Mouse (Mus musculus): Measurements from ENCODE around the gene Igflr1.

Gene Igflr1

DNA sequence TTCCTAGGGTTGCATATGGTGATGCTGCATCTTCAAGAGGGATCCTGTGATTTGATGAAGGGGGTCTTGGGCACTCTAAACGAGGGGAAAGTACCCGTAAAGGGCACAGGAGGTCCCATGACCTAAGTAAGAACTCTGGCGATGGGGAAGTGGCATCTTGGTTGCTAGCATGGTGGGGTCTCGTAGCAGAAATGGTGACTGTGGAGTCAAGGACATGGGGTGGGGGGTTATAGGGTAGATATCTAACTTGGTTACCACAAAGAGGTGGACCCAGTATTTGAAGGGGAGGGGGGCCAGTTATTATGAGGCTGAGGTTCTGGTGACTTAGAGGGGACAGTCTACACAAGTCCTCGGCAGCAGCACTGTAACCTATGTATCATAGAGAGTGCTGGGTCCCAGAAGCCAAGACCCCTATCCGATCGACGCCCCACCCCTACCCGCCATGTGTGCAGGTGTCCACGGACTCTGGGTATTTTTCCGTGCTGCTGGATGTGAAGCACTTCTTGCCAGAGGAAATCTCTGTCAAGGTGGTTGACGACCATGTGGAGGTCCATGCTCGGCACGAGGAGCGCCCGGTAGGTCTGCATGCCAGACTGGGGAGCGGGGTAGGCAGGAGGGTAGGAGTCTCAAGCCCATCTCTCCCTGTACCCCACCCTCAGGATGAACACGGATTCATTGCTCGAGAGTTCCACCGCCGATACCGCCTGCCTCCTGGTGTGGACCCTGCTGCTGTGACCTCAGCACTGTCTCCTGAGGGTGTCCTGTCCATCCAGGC is 11.2 kb upstream of the Igflr1 start:
- no peak for DNase-seq

DNA sequence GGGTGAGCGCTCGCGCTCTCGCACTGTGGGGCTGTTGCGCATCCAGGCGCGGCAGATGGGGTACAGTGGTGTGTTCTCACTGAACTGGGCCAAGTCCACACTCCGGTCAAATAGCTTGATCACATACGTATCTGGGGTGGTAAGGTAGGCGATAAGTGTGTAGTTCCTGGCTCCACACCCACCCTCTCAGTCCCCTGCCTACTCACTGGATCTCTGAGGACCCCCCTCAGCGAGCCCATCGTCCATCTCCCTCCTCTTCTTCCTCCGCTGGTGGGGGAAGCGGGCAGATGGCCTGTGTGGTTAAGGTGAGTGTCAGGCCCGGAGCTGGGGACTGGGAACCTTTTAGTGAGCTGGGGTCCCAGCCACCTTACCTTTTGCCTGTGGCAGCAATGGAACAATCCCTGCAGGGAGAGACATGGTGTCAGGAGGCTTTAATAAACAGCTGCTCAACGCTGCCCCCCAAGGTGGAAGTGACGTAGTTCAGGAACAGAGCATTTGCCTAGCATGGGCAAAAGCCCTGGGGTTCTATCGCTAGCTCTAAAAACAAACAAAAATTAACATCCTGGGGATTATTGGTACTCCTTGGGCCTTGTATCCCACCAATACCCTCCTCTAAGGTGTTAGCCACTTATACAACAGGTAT is 8.2 kb upstream of the Igflr1 start:
- DNase-seq: no peak

DNA sequence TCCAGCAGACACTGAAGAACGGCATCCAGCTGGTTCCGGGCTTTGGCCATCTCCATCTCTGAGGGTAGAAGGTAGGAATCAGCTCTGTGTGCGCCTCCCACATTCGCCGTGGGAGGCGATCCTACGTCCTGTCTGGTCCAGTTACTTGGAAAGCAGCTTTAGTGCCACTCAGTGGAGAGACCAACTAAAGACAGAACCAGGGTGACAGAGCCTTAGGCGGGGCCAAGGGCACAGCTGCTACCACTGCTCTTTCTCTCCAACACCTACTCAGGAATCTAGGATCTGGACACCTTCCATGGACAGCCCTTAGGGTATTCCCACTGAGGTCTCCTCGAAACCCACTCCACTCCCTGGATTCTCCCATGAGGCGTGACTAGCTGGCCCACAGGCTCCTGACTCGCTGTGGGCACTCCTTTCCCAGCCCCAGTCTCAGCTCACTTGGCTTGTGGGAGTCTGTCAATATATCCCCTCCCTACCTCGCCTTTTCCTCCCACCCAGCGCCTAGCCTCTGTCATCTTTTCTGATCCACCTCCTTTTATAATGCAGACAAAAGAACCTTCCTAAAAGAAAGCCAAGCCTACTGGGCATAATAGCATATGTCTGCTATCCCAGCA is 7.2 kb upstream of the Igflr1 start:
- DNase-seq: no peak

DNA sequence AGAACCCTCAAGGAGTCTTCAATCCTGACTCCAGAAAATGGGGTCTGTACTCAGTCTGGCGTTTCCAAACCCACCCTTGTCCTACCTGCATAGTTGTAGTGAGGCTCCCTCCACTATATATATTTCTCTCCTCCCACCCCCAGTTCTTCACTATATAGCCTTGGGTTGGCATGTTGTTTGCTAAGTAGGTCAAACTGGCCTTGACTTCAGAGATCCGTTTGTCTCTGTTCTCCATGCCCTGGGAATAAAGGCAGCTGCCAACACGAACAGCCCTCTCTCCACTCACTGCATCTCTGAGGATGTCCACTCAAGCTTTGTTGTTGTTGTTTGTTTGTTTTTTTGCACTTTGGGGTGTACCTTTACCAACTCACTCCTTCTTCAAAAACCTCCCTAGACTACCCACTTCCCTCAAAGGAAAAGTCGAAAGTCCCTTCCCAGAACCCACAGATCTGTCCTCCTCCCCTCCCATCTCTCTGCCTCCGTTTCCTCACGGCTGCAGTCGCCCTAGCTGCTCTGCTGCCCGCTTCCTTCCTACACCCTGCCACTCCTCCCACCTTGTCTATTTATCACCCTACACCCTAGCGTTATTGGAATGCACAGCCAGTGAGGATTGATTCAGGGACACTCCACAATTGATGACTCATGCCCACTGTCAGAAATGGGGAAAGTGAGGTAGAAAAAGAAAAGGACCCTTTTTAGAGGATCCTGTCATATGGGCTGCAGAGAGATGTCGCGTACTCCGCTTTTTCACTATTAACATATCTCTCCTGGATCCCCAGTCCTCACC is 6.4 kb upstream of the Igflr1 start:
- DNase-seq: no peak

DNA sequence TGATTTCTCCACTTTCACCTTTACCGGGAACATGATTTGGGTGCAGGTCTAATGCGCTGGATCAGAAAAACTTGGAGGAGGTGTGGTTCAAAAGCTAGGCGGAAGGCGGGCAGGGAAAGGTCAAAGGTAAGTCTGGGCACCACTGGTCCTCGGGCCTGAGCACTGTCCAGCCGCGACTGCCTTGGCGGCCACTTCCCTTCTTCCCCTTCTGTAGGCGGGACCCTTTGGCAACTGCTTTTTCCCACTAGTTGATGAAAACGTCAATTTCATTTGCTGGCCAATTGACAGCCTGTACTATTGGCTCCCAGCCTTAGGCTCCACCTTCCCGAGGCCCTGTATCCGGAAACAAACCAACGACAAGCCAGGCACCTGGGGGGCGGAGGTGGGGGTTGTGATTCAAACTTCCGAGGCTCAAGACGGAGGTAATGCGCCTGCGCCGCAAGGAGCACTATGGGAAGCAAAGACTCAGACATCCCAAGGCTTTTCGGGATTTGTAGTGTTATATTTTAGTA is 5.7 kb upstream of the Igflr1 start, which contains the start of gene Lin37:
TSS of gene Lin37 (minus strand) at position 396 of the 512 bp plus-strand sequence.
- peak; percentile 93 for DNase-seq

DNA sequence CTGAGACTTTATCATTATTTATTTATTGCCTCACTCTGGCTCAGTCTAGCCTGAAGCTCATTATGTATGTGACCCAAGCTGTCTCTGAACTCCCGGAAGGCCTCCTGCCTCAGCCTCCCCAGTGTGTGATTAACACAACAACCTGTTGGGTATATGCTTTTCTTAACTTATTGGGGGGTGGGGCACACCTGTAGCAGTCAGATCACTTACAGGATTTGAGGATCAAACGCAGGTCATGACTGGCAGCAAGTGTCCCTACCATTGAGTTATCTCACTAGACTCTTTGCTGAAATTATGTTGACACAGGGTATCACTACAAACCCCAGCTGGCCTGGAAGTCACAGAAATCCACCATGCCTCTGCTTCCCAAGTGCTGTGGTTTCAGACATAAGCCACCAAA is 4.9 kb upstream of the Igflr1 start:
- no peak for DNase-seq

DNA sequence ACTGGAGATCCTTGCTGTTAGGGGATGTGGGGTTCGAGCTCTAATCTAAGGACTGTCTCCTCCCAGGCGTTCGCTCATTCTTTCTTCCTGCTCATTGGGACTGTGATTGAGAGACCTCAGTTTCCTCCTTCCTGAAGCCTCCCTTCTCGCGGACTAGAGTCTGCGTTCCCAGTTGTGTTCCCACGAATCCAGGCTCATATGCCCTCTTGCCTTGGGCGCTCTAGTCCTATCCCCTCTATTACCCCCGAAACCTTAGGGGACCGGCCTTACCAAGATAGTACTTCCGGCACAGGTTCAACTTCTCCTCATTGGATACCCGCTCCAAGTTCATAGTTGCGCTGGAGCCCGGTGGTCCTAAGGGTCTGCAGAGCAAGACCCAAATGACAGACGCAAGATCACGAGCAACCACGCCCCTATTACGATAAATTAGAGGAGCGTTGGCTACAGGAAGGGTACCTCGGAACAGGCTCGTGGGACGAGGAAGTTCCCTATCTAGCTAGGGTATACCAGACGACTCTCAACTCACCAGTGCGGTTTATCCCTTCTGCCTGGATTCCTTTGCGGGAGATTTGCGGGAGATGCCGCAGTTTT is 2.6 kb upstream of the Igflr1 start:
- no peak for DNase-seq

DNA sequence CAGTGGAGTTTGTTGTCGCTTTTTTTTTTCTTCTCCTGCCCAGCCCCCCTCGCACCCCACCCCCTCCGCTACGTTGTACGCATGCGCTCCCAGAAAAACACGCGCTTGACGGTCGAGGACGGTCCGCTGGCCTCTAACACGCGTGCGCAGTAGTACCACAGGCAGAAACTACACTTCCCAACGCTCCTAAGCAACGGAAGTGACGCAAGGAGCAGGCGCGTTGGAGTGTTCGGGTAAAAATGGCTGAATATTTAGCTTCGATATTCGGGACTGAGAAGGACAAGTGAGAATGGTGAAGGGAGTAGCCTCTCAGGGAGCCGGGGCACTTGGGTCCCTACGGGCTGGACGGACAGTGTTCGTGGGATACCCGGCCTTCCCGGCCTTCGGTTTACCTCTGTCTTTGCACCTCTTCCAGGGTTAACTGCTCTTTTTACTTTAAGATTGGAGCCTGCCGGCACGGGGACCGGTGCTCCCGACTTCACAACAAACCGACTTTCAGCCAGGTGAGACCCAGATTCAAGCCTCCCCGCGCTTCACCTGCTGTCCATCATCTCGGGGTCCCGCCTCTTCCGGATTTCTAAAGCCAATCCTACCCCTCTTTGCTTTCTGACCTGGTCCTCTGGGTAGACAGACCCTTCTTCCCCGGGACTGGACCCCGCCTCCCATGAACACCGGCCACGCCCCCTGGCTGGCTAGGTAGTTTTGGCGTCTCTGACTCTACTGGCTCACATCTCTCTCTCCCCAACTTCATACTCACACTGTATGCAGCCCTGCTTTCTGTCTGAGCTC is 1.9 kb upstream of the Igflr1 start, which contains the start of the genes U2af1l4, Gm49396 and Psenen:
TSS of gene U2af1l4 (plus strand) at position 185 of the 789 bp plus-strand sequence.
TSS of gene Gm49396 (plus strand) at position 228 of the 789 bp plus-strand sequence.
TSS of gene Psenen (minus strand) at position 511 of the 789 bp plus-strand sequence.
- DNase-seq: peak; percentile 96

DNA sequence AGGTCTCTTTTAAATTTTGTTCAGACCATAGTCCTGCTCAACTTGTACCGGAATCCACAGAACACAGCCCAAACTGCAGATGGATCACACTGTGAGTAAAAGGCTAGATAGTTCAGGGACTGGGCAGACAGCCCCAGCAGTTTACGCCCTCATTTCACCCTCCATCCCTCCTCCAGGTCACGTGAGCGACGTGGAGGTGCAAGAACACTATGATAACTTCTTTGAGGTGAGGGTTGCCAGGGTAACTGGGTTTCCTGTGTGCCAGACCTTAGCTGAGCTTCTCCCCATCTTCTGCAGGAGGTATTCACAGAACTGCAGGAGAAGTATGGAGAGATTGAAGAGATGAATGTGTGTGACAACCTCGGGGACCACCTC is 1.3 kb upstream of the Igflr1 start:
- no peak for DNase-seq

DNA sequence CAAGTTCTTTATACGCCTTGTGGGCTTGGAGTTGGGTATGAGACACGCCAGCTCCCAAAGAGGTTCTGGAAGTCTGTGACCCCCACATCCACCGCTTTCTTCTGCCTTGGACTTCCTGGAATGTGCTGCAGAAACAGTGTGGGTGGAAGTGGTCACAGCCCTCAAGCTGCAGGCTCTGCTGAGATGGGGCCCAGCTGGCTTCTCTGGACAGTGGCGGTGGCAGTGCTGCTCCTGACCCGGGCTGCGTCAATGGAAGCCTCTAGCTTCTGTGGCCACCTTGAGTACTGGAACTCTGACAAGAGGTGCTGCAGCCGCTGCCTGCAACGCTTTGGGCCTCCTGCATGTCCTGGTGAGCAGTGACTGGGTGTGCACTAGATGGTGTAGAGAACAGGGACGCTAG is 806 bp downstream of the Igflr1 start:
- no peak for DNase-seq

DNA sequence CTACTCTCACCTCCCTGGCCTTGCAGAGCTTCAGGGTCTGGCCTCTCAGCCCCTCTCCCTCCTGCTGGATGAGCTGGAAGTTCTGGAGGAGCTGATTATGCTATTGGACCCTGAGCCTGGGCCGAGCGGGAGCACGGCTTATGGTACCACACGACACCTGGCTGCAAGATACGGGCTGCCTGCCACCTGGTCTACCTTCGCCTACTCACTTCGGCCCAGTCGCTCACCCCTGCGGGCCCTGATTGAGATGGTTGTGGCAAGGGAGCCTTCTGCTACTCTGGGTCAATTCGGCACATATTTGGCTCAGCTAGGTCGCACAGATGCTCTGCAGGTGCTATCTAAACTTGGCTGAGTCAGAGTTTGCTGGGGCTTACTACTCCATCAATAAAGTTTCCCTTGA is 2.3 kb downstream of the Igflr1 start:
- no peak for DNase-seq

DNA sequence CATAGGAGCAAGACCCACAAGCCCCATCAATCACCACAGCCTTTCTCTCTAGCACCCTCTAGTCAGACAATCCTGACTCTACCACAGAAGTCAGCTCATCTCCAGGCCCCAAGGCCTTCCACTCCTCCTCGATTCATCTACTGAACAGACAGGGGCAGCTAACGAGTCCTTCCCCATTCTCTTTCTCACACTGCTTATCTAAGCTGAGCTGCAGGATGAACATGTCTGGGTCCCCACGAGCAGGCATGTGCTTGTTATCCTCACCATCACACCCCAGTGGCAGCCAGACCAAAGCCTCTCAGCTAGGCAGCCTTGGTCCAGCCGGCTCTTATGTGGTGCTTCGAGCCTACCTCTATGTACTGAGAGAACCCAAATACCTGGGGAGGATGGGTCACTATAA is 7.2 kb downstream of the Igflr1 start:
- DNase-seq: no peak

DNA sequence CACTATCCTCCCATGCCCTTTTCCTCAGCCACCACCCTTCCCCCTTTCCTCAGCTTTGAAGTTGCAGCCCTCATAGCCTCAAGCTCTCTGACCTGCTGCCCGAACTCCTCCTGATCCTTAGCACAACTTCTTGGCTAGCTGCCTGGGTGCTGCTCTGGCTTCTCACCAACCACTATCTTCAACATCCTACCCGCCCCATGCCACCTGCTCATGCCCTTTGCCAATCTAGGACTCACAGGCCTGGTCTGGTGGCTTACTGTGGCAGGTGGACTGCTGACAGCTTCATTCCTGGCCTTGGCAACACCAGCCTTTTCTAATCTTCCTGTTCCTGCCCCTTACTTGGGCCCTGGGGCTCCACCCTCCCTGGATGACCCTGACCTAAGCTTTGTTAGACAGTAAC is 7.7 kb downstream of the Igflr1 start:
- DNase-seq: no peak

DNA sequence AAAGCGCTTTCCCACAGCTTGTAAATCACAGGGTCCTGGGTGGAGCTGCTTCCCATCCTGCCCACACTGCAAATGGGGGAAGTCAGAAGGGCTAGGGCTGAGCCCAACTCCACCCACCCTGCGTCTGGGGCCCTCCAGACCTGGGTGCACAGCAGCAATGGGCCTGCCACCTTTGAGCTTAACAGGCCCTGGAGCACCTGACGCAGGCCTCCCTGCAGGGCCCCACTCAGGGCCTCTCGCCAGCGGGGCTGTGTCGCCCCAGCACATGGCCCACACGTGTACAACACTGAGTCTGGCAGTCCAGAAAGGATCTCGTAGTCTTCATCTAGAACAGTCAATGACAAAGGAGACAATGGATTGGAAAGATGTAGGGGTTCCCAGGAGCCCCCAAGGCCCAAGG is 14.7 kb downstream of the Igflr1 start:
- no peak for DNase-seq

DNA sequence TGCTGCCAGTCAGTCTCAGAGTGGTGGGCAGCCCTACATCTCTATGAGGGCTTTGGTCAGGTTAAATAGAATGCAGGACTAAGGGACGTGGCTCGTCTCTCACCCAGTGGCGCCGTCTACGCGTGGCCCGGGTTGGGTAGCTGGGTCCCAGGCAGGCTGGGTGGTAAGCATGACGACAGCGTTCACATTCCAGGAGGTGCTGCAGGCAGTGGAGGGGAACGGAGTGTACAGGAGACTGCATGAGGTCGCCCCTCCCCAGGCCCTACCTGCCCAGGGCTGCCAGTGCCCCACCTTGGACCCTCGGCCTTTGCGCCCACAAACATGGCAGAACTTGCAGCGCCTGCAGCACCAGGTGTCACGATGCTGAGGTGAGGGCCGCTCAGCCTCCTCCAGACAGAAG is 16.3 kb downstream of the Igflr1 start:
- no peak for DNase-seq

DNA sequence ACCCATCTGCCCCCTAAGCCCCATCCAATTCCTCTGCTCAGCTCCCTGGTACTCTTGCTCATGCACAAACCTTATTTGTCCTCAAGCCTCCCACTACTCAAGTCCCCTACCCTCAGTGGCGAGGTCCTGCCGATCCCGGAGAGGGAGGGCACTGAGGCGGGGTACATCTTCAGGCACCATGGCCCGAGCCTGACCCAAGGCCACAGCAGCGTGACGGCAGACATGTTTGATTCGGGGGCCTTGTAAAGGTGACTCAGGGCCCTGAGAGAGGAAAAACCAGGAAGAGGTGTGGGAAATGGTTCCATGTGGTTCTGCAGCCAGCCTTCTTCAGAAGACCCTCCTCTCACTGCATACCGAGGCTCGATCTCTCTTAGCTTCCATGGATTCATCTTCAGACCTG is 19.1 kb downstream of the Igflr1 start:
- DNase-seq: no peak

DNA sequence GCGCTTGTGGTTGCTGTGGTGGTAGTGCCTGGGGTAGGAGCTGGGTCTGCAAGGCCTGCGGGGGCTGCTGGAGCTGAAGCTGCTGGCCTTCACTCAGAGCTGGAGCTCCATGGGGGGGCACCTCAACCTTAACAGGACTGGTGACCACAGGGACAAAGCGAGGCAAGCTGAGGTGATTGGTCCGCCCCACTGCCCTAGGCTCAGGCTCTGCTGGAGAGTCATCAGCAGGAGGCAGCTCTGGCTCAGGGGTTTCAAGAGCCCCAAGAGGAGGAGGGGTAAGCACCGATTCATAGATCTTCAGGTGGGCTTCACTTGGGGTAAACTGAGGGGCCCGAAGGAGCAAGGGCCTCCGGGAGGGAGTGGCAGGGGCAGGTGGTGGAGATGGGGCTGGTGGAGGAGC is 19.9 kb downstream of the Igflr1 start:
- no peak for DNase-seq

DNA sequence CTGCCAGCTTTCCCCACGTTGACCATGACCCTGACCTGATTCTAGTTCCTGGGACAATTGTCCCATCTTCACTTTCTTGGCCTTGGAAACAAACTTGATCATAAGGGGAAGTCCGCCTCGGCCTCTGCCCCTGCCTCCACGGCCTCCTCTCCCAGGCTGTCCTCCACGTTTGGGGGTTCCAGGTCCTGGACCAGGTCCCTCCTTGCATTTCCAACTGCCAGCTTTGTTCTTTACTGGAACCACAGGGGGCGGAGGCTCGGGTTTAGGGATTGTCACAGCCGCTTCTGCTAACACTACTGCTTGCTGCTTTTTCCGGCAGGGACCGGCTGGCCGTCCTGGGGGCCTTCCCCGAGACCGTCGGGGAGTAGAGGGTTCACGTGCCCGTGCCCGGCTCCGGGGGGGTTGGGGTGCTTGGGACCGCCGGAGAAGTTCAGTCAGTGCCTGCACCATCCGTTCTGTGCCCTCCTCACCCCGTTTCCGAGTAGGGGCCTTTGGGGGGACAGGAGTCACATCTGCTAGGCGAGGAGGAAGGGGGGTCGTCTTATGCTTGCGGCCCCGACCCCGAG is 21.3 kb downstream of the Igflr1 start:
- DNase-seq: no peak

DNA sequence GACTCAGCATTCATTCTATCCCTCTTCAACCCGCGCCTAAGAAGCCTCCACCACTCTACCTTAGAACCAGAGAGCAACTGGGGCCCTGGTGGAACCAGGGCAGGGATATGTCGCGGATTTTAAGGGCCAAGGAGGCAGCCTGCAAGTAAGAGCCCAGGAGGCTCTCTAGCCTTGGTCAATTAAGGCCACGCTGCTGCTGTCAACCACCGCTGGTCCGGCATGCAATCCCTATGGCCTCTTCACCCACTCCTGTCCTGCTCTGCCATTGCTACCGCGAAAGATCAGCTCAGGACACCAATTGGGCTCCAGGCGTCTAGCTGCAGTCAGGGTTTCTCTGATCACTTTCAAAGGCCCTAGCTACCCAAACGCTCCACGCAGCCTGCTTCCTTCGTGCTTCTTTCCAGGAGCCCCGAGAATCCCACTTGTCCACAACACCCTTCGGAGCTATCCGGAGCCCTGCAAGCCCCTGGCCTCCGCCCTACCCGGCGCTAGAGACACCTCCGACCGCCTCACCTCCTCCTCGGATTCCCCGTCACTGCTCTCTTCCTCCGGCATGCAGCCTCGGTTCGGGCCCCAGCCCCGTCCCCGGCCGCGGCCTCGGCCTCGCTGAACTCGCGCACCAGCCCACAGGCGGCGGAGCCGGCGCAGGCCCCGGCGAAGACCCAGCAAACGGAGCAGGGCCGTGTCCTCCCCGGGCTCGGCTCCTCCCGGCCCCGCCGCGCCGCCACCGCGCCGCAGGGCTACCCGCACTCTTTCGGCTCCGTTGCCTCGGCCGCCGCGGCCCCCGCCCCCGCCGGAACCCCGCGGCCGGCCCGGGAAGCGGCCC is 22.8 kb downstream of the Igflr1 start:
- peak; percentile 53 for DNase-seq

DNA sequence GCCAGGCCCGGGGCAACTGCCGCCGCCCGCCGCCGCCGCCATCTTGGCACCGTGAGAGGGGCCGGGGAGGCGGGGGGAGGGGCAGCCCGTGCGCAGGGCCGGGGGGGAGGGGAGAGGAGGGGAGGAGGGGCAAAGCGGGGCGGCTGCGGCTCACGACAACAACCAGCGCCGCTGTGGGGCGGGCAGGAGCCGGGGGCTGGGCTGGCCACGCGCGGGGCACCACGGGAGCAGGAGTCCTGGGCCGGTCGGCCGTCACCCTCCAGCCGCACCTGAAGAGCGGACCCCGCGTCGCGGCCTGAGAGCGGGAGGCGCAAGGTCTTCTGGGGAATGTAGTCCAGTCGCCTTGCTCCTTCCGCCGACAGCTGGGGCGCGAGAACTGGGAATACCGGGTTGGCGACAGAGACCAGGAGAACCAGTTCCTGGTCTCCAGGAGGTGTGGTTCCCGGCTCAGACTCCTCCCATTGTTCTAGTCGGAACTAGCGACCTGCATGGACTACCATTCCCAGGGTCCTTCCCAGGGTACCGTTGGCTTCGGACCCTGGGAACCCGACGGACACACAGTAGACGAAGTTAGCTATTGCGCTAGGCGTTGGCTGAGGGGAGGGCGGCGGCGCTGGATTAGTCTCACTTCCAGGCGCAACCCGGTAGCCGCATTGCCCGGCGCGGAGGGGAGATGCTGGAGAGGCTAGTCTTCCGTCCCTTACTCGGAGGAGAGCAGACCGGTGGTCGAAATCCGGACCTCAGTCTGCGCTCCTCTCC is 23.6 kb downstream of the Igflr1 start, which contains the start of gene Kmt2b:
TSS of gene Kmt2b (minus strand) at position 51 of the 759 bp plus-strand sequence.
- DNase-seq: peak; percentile 96

Data from right cerebral cortex, postnatal 14 days (tissue).